Mouse (Mus musculus) ES-E14 (cell line): Measurements from ENCODE around the gene Ep400. TPM values are rescaled to one million over a fixed set of nuclear protein-coding genes. Genes with fewer than 3 reads are reported as not detected.

Source experiments
- DNase-seq: peaks from one replicate; pipeline ENCODE4 v3.0.0-alpha.2; 2013; ENCODE audit warnings: low read depth, low spot score
- H3K27ac ChIP-seq: 2 replicates; pipeline ENCODE4 v1.5.1; 2012; ENCODE audit warnings: low read depth, mild to moderate bottlenecking, low read length, moderate library complexity, mixed read lengths; ENCODE audit not compliant: poor library complexity, insufficient read depth, severe bottlenecking
- H3K36me3 ChIP-seq: 2 replicates; pipeline ENCODE4 v1.6.1; 2012; ENCODE audit warnings: mild to moderate bottlenecking, low read length, moderate library complexity, mixed read lengths; ENCODE audit not compliant: control insufficient read depth, poor library complexity, insufficient read depth, severe bottlenecking
- H3K4me1 ChIP-seq, 2 experiments: fragments of 150-350 bp in 1 of 2; sonication (generic) in 1 of 2; 2 replicates each; pipeline ENCODE4 v1.6.1; 2012; ENCODE audit warnings: low read length in 2 of 2, mild to moderate bottlenecking in 1 of 2, mixed read lengths in 1 of 2; ENCODE audit not compliant: control insufficient read depth in 2 of 2, insufficient read depth in 2 of 2, poor library complexity in 1 of 2
- H3K4me3 ChIP-seq, 2 experiments: fragments of 150-350 bp in 1 of 2; sonication (generic) in 1 of 2; 2 replicates each; pipeline ENCODE4 v1.5.1; 2012; ENCODE audit warnings: low read length in 2 of 2, low read depth in 1 of 2, mild to moderate bottlenecking in 1 of 2, mixed read lengths in 1 of 2; ENCODE audit not compliant: insufficient read depth in 1 of 2, poor library complexity in 1 of 2, severe bottlenecking in 1 of 2
- H3K9ac ChIP-seq: 2 replicates; pipeline ENCODE4 v1.6.1; 2012; ENCODE audit warnings: low read depth, mild to moderate bottlenecking, low read length, mixed read lengths; ENCODE audit not compliant: poor library complexity, insufficient read depth, severe bottlenecking
- H3K9me3 ChIP-seq: fragments of 150-350 bp; sonication (generic); 2 replicates; pipeline ENCODE4 v1.6.1; 2012; ENCODE audit warnings: low read depth, mild to moderate bottlenecking, low read length; ENCODE audit not compliant: control insufficient read depth, insufficient read depth
- CHD2 ChIP-seq: IDR thresholded peaks from 2 replicates; pipeline ENCODE4 v1.6.1; 2014; ENCODE audit warnings: mild to moderate bottlenecking, low read depth, low read length, inconsistent platforms
- HCFC1 ChIP-seq: IDR thresholded peaks from 2 replicates; pipeline ENCODE4 v1.6.1; 2012; ENCODE audit warnings: low read length, inconsistent platforms, borderline replicate concordance; ENCODE audit not compliant: insufficient read depth
- MAFK ChIP-seq: IDR thresholded peaks from 2 replicates; pipeline ENCODE4 v1.6.1; 2014; ENCODE audit warnings: mild to moderate bottlenecking, low read depth, low read length, inconsistent platforms; ENCODE audit not compliant: insufficient read depth
- ZC3H11A ChIP-seq: IDR thresholded peaks from 2 replicates; pipeline ENCODE4 v1.6.1; 2012; ENCODE audit warnings: low read depth, mild to moderate bottlenecking, inconsistent platforms, low read length, borderline replicate concordance
- ZNF384 ChIP-seq: IDR thresholded peaks from 2 replicates; pipeline ENCODE4 v1.6.1; 2012; ENCODE audit warnings: low read depth, low read length, inconsistent platforms
- in situ Hi-C, 2 experiments: fragments of 600-800 bp; cut with MboI; formaldehyde crosslinking; loops; one replicate each; pipeline ENCODE4 v1.15.1; 2025; ENCODE audit warnings: low sequenced_read_pairs in 2 of 2, inconsistent platforms in 1 of 2; ENCODE audit not compliant: unreplicated experiment in 2 of 2
- total RNA-seq: library from RNA; depleted of rRNA; stranded (reverse); fragments of 300-350 nt; gene quantifications from 2 replicates; pipeline ENCODE4 v1.2.3, GENCODE M21; 2012

Gene Ep400
- total RNA-seq, 1 experiment: 56.7 TPM

DNA sequence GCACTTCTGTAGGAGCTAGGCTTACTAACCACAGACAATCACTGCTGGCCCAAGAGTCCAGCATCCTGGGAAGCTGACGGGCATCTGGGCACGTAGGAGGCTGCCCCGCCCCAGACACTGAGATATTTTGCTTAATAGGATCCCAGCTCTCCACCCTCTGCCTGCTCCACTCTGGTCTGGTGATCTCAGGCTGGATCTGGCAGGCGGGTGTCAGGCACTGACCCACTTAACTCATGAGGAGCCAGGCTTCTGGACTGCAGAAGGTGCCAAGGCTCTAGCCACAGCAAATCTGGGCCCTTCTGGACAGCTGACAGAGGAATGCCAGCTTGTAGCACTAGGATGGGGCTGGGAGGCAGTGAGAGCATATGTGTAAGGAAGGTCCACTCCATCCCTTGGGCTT, 31.7 kb upstream of the Ep400 start:
- H3K36me3 ChIP-seq: peaks cover 57% of the 10 kb centered on the region
- TF ChIP-seq ZC3H11A: no peak
- TF ChIP-seq HCFC1: no peak
- no peak for TF ChIP-seq CHD2
- no peak for TF ChIP-seq MAFK
- TF ChIP-seq ZNF384: no peak
- no peak for DNase-seq
- H3K9me3 ChIP-seq: no peaks in the 10 kb centered on the region
- peak overlapping the region; percentile 51 for H3K27ac ChIP-seq
- no peak overlapping the region for H3K9ac ChIP-seq
- in situ Hi-C loops: no loop called here
- no peak overlapping the region for H3K4me3 ChIP-seq
- H3K4me1 ChIP-seq: peaks cover 19 to 42% of the 10 kb centered on the region in 2 experiments

DNA sequence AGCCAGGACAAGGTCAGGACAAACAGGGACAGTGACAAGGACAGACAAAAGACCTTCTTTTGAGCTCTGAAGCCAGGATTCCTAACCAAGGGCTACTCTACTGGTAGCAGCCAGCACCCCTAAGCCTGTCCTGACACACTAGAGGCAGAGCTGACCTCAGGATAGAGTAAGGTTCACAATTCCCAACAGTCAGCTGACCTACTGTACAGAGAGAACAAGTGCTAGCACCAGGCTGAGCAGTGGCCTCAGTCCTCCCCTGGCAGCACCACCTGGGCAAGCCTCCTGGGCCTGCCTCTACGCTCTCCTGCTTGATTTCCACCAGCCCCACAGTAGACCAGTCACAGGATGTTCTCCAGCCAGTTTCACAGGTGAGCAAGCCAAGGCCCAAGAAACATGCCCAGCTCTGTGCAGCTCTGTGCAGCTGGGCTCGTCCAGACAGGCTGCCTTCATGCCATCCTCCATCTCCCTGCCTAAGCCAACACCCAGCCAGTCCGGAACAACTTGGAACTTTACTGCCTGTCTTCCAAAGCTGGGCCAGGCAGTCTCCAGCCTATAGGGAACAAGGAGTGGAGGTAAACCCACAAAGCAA, 30.6 kb upstream of the Ep400 start:
- in situ Hi-C loops: no loop called here
- Histone ChIP-seq H3K27ac (peak overlapping the region; percentile 18), H3K4me3 (no peak overlapping the region), H3K9ac (peak overlapping the region; percentile 22), H3K4me1 (peaks cover 19 to 42% of the 10 kb centered on the region in 2 experiments), H3K9me3 (no peaks in the 10 kb centered on the region), H3K36me3 (peaks cover 64% of the 10 kb centered on the region)
- TF ChIP-seq ZC3H11A (no peak), CHD2 (no peak), ZNF384 (no peak), HCFC1 (no peak), MAFK (no peak)
- no peak for DNase-seq

DNA sequence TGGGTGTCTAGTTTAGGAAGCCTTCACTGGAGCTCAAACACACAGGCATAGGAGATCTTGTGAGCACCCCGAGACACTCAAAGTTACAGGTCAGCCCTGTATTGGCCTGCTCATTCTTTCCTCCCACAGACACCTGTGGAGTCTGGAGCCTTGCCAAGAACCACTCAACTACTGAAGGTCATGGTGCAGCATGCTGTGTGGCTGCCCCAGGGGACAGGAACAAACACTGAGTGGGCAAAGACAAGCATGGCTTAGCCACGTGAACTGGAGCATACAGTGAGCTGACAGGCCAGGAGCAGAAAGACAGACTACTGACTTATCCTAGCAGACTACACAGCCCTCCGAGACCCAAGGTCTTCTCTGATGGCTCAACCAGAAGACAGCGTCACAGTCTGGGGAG, 27.2 kb upstream of the Ep400 start:
- no peak for DNase-seq
- Histone ChIP-seq H3K4me1 (peaks cover 4 to 31% of the 10 kb centered on the region in 2 experiments; a peak in 3 of 4 replicates), H3K36me3 (peaks cover 92% of the 10 kb centered on the region), H3K4me3 (no peak overlapping the region), H3K27ac (no peak overlapping the region), H3K9me3 (no peaks in the 10 kb centered on the region), H3K9ac (no peak overlapping the region)
- in situ Hi-C loops: no loop called here
- TF ChIP-seq MAFK (no peak), HCFC1 (no peak), ZC3H11A (no peak), CHD2 (no peak), ZNF384 (no peak)

DNA sequence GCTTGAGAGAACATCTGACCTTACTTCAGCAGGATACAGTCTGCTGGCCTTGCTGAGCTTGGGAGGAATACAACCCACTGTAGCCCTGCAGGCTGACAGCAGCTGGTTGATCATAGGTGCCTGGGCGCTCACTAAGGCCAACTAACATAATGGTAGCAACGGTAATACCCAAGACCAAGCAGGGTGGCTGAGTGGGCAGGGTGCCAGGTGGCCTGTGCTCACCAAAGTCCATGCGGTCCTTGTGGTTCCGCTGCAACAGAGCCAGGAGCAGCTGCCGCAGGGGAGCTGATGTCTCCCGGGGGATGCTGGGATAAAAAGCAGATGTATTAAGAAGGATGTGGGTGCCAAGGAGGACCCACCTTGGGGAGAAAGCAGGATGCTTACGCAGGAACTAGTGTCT, 23.8 kb upstream of the Ep400 start:
- H3K27ac ChIP-seq: no peak overlapping the region; the same call in 1 of the 2 replicates
- H3K4me1 ChIP-seq: peaks cover 0 to 7% of the 10 kb centered on the region in 2 experiments; a peak in 1 of 4 replicates
- TF ChIP-seq CHD2 (no peak), ZC3H11A (no peak), ZNF384 (no peak), MAFK (no peak), HCFC1 (no peak)
- no peak for DNase-seq
- in situ Hi-C loops: no loop called here
- H3K9me3 ChIP-seq: no peaks in the 10 kb centered on the region
- H3K9ac ChIP-seq: no peak overlapping the region
- H3K36me3 ChIP-seq: peaks cover 92% of the 10 kb centered on the region
- no peak overlapping the region for H3K4me3 ChIP-seq

DNA sequence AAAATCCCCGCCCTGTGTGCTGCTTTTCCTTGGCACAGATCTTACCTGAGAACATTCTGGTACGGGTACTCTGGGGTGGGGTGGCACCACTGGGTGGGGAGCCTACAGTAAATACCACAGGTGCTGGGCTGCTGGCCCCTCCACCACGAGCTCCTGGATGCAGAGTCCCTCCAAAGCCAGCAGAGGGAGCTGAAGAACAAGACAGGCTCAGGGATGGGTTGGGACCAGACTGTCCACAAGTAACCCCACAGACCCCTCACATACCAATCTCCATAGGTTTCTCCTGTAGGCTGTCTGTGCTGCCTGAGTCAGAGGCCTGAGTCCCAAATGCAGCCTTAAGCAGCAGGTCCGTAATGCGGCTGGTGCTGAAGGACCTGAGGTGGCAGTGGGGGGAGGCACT, 18.2 kb upstream of the Ep400 start:
- no peaks in the 10 kb centered on the region for H3K9me3 ChIP-seq
- no peak overlapping the region for H3K4me3 ChIP-seq
- no peak for TF ChIP-seq MAFK
- peak; percentile 24; the same call in 1 of the 2 replicates for TF ChIP-seq ZC3H11A
- no peak overlapping the region for H3K9ac ChIP-seq
- peaks cover 0 to 5% of the 10 kb centered on the region in 2 experiments; a peak in 1 of 4 replicates for H3K4me1 ChIP-seq
- peak; percentile 54 for DNase-seq
- peaks cover 83% of the 10 kb centered on the region for H3K36me3 ChIP-seq
- in situ Hi-C loops: no loop called here
- H3K27ac ChIP-seq: no peak overlapping the region
